24 mouse cellular contexts compared by ENCODE assay signal in genomic region chr7:134187946-134188345, GRCm38 (mm10).
"Had no signal": no experiment of that assay in that cellular context is flagged by ENCODE, and none has a peak within 500 bp of the region (broad histone marks: within the 10 kb centered on the region; RNA-seq: fewer than 3 reads in every experiment).

No protein-coding gene starts in this region.

- H3K36me3 ChIP-seq: heart, embryonic 15.5 days; hindbrain, embryonic 10.5 days; hindbrain, embryonic 12.5 days; hindbrain, embryonic 13.5 days; hindbrain, embryonic 15.5 days; intestine, embryonic 15.5 days; kidney, embryonic 15.5 days had no signal

- ATAC-seq: hindbrain, embryonic 16.5 days; hindbrain, postnatal 0 days; inflammation-experienced regulatory T-cells, adult 6 months; intestine, embryonic 15.5 days; intestine, embryonic 16.5 days; intestine, postnatal 0 days had no signal

- H3K4me2 ChIP-seq: heart, embryonic 11.5 days; heart, embryonic 12.5 days; heart, embryonic 13.5 days; heart, embryonic 15.5 days; hindbrain, embryonic 12.5 days; hindbrain, embryonic 13.5 days; hindbrain, embryonic 14.5 days; hindbrain, embryonic 15.5 days; intestine, embryonic 15.5 days; kidney, embryonic 15.5 days had no signal

- H3K4me1 ChIP-seq: hindbrain, embryonic 12.5 days; hindbrain, embryonic 13.5 days; hindbrain, embryonic 15.5 days had no signal

- H3K9ac ChIP-seq: heart, embryonic 12.5 days; heart, embryonic 13.5 days; heart, embryonic 15.5 days; hindbrain, embryonic 12.5 days; hindbrain, embryonic 13.5 days; hindbrain, embryonic 14.5 days; hindbrain, embryonic 15.5 days; intestine, embryonic 15.5 days; kidney, embryonic 15.5 days had no signal

- H3K4me3 ChIP-seq: heart, adult 2 months; heart, embryonic 10.5 days; heart, embryonic 12.5 days; heart, embryonic 13.5 days; heart, embryonic 15.5 days; hindbrain, embryonic 10.5 days; hindbrain, embryonic 12.5 days; hindbrain, embryonic 13.5 days; hindbrain, embryonic 15.5 days; intestine, embryonic 15.5 days; kidney, embryonic 15.5 days; layer of hippocampus, adult 2 months had no signal

- DNase-seq: heart, adult 2 months; heart, postnatal 10 days; heart, postnatal 36 days; heart, postnatal 4 days; layer of hippocampus, adult 9-11 months had no signal

- H3K27ac ChIP-seq: heart, adult 2 months; heart, embryonic 10.5 days; heart, embryonic 13.5 days; heart, embryonic 15.5 days; hindbrain, embryonic 10.5 days; hindbrain, embryonic 12.5 days; hindbrain, embryonic 13.5 days; hindbrain, embryonic 14.5 days; hindbrain, embryonic 15.5 days; hindbrain, postnatal 0 days; intestine, embryonic 15.5 days; kidney, embryonic 15.5 days; kidney, postnatal 0 days; layer of hippocampus, adult 2 months had no signal

- H3K9me3 ChIP-seq: heart, embryonic 10.5 days; heart, embryonic 13.5 days; heart, embryonic 15.5 days; hindbrain, embryonic 12.5 days; hindbrain, embryonic 13.5 days; hindbrain, embryonic 15.5 days; intestine, embryonic 15.5 days; kidney, embryonic 15.5 days had no signal

- H3K27me3 ChIP-seq: heart, embryonic 12.5 days; heart, embryonic 13.5 days; heart, embryonic 15.5 days; hindbrain, embryonic 12.5 days; hindbrain, embryonic 15.5 days; intestine, embryonic 15.5 days; kidney, embryonic 15.5 days had no signal
